Mouse (Mus musculus): ENCODE results near the gene Dtl. TPM values are rescaled to one million over a fixed set of nuclear protein-coding genes. Genes with fewer than 3 reads are reported as not detected.
"Not testable (repeated sequence)": the region's sequence is repeated elsewhere in the genome, so short reads cannot be mapped to it uniquely, and the experiment has no call there.

Dtl gene
- total RNA-seq, 1 experiment from 2014 or later = 81.7 TPM

DNA sequence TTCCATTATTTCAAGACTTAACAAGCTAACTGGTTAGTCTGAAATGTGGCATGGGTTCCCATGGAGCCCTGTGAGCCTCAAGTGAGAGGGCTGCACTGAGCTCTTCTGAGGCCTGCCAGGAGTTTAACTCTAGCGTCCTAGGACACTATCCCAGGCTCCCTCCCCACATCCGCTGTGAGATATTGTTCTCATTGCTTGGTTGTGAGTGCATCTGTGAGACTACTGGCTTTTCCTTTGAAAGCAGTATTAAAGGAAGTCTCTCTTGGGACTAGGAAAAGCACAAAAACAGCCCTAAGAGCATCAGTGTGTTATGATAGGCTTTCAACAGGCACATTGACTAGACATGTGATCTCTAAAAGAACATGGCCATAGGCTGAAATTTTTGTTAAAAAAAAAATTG, 40.4 kb downstream of the Dtl start:
- ATAC-seq (replicated peaks in 1 of 2; ENCODE audit: insufficient read depth in 1 of 2, low FRiP score in 2 of 2, low TSS enrichment in 1 of 2, low read depth in 1 of 2, poor library complexity in 2 of 2, severe bottlenecking in 2 of 2) = no peak

DNA sequence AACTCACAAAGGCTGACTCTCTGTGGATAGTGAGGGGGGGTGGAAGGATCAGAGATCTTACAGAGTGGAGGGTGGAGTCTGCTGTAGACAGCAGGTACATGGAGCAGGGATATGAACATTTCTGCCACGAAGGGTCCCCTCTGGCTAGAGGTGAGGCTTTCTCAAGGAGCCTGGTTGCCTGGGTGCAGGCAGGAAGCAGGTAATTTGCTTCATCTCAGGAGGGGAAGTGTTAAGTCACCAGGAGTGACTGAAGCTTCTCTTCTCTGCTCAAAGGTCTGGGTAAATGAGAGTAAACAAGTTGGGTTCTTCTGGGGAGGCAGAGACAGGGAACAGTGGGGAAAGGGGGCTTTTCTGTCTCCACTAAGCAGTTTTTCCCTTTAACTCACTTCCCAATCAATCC, 44.3 kb downstream of the Dtl start:
- no peak for ATAC-seq (replicated peaks in 1 of 2; ENCODE audit: insufficient read depth in 1 of 2, low FRiP score in 2 of 2, low TSS enrichment in 1 of 2, low read depth in 1 of 2, poor library complexity in 2 of 2, severe bottlenecking in 2 of 2)

GRCm38 (mm10) chr1:191529406-191529805, 45.9 kb downstream of the Dtl start:
- no peak for ATAC-seq (replicated peaks in 1 of 2; ENCODE audit: insufficient read depth in 1 of 2, low FRiP score in 2 of 2, low TSS enrichment in 1 of 2, low read depth in 1 of 2, poor library complexity in 2 of 2, severe bottlenecking in 2 of 2)

DNA sequence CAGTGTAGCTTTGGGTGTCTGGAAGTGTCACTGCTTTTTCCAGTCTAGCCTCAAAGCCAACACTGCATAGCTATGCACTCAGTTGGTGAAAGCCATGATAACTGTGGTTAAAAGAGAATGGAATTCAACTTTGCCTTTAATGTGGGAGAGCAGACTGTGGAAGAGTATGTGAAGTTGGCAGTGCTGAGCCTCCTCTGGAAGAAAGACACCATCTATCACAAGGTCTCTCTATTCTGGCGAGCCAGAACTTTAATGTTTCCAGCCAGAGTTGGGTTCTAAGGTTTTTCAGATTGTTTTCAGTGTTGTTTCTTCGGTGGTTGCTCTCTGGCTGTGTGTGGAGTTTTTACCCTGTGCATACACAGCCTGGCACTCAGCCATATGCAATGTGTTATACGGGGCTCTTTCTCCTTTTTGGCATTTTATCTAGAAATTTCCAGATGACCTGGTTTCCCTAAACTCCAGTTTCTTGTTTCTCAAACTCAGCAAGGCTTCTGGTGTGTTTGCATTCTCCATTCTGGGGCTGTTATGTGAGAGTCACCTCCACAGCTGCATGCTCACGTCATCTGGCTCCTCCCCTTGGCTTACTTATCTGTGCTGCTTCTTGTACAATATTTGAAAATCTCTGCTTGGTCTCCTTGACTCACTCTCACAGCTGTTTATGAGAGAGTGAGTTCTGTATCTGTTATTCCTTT, 47.3 kb downstream of the Dtl start:
- no peak for ATAC-seq (replicated peaks in 1 of 2; ENCODE audit: insufficient read depth in 1 of 2, low FRiP score in 2 of 2, low TSS enrichment in 1 of 2, low read depth in 1 of 2, poor library complexity in 2 of 2, severe bottlenecking in 2 of 2)

DNA sequence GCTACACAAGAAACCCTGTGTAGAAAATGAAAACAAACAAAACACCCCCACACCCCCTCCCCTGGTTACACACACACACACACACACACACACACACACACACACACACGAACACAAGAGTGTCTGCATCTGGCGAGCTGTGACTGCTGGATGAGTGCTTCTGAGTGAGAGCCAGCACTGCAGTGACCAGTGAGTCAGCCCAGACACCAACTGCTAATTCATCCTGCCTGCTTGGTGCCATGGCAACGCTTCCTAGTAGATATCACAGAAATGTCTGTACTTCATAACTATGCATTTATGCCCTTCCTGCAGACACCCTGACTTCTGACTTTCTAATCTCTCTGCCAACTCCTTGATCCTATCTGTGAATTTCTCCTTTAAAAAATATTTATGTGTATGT, 48.3 kb downstream of the Dtl start:
- ATAC-seq (replicated peaks in 1 of 2; ENCODE audit: insufficient read depth in 1 of 2, low FRiP score in 2 of 2, low TSS enrichment in 1 of 2, low read depth in 1 of 2, poor library complexity in 2 of 2, severe bottlenecking in 2 of 2) = peak; percentile 53 to 69

DNA sequence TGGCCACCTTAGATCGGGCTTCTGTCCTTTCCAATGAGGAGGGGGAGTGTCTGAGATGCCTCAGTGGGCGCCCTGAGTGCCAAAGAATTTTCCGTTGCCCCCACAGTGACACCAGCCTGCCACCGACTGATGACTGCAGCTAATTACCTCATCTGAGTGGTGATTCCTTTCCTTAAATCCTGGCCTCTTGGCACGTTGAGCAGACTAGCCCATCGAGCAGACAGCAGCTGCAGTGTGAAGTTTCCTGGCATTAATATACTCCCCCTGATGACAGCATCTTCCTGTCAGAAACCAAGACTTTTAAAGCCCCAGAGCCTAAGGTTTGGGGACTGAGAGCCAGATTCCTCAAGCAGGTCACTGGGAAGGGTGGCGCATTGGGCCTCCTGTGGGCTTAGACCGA, 53.9 kb downstream of the Dtl start:
- no peak for ATAC-seq (replicated peaks in 1 of 2; ENCODE audit: insufficient read depth in 1 of 2, low FRiP score in 2 of 2, low TSS enrichment in 1 of 2, low read depth in 1 of 2, poor library complexity in 2 of 2, severe bottlenecking in 2 of 2)

- no peak for ATAC-seq (replicated peaks in 1 of 2; ENCODE audit: insufficient read depth in 1 of 2, low FRiP score in 2 of 2, low TSS enrichment in 1 of 2, low read depth in 1 of 2, poor library complexity in 2 of 2, severe bottlenecking in 2 of 2)
These were observed 54.7 kb downstream of the Dtl start for GRCm38 (mm10) chr1:191520669-191521068.

DNA sequence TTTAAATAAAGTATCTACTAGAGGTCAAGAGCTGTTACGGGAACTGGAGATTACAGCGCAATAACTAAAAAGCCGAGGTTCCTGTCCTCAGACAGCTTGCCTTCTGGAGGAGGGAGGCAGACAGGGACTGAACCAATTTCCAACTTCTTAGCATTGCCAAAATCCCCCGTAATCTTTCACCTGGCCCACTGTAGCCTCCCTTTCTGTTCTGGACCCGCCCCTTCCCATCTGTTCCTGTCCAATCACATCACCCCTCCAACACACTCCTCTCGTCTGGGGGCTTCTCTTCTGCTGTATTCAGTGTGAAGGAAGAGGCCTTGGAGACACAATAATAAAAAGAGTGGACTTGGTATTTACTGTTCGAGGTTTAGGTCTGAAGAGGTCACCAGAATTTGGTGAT, 55.1 kb downstream of the Dtl start:
- no peak for ATAC-seq (replicated peaks in 1 of 2; ENCODE audit: insufficient read depth in 1 of 2, low FRiP score in 2 of 2, low TSS enrichment in 1 of 2, low read depth in 1 of 2, poor library complexity in 2 of 2, severe bottlenecking in 2 of 2)

DNA sequence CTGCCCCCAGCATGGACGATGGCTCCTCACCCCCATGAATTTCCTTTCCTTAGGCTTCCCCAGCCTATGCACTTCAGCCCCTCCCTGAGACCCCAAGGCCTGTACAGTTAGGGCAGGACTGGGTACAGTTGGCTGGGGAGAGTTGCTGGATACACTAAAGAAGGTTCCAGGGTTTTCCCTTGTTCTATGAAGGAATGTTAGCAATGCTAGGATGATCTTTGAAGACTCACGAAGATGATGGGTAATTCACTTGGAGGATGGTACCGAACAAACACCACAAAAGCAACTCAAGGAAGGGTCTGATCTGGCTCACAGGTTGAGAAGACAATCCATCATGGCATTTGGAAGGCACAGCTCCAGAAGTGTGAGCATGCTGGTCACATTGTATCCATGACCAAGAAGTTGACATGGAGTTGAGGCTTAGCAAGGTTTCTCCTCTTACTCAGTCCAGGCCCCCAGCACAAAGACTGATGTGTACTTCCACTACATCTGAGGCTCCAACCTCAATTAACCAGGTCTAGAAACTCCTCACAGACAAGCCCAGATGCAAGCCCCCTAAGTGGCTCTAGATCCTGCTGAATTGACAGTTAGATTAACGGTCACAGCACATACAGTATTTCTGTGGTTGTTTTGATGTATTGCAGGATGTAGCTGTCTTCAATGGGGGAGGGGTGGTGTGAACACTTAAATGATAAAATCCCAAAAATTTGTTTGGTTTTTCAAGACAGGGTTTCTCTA, 55.8 kb downstream of the Dtl start:
- ATAC-seq (replicated peaks in 1 of 2; ENCODE audit: insufficient read depth in 1 of 2, low FRiP score in 2 of 2, low TSS enrichment in 1 of 2, low read depth in 1 of 2, poor library complexity in 2 of 2, severe bottlenecking in 2 of 2) = peak; percentile 52 to 57

DNA sequence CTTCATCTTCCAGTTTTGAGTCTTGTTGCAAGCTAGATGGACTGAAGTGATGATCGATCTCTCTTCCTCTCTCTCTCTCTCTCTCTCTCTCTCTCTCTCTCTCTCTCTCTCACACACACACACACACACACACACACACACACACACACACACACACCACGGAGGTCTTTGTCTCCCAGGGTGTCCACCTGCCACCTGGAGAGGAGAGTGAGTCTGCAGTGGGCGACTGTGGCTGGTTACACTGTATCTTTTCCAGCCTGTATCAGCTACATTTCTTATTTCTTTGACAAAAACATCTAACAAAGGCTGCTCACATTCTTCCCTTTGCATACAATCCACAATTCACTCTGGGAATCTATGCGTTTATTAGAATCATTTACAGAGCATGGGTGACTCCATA, 56.4 kb downstream of the Dtl start:
- ATAC-seq (replicated peaks in 1 of 2; ENCODE audit: insufficient read depth in 1 of 2, low FRiP score in 2 of 2, low TSS enrichment in 1 of 2, low read depth in 1 of 2, poor library complexity in 2 of 2, severe bottlenecking in 2 of 2) = no peak

DNA sequence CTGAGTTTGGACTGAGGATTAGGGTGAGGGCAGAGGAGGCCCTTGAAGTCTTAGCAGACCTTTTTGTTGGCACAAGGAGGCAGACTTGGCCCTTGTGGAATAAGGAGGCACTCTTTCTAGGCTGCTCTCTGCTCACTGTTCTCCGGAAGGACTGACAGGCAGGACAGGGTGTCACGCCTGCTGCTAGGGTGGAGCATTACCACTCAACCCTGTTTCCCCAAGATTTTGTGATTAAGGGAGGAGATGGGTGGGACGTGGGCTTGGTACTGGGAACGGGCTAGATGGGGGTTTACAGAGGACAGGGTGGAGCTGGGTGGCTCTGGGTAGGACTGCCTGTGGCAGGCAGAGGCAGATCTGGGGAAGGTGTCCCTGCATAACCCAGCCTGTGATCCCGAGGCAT, 57.4 kb downstream of the Dtl start:
- ATAC-seq (replicated peaks in 1 of 2; ENCODE audit: insufficient read depth in 1 of 2, low FRiP score in 2 of 2, low TSS enrichment in 1 of 2, low read depth in 1 of 2, poor library complexity in 2 of 2, severe bottlenecking in 2 of 2) = peak in 1 of 2 experiments; percentile 35; a peak in 1 of 4 replicates

DNA sequence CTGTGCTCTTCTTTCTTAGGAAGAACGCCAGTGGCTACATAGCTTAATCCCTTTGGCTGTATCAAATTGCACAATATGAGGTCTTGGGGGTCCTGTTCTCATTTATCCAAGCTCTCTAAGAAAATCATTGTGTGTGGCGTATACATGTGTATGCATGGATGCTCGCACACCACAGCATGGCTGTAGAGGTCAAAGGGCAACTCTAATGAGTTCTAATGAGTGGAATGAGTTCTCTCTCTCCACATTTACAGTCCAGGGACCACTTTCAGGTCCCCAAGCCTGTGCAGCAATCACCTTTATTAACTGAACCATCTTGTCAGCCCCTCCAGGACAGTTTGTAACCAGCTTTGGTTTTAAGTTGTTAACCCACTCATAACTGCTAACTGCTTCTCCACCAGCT, 58.3 kb downstream of the Dtl start:
- ATAC-seq (replicated peaks in 1 of 2; ENCODE audit: insufficient read depth in 1 of 2, low FRiP score in 2 of 2, low TSS enrichment in 1 of 2, low read depth in 1 of 2, poor library complexity in 2 of 2, severe bottlenecking in 2 of 2) = no peak

- not testable (repeated sequence) for ATAC-seq (replicated peaks in 1 of 2; ENCODE audit: insufficient read depth in 1 of 2, low FRiP score in 2 of 2, low TSS enrichment in 1 of 2, low read depth in 1 of 2, poor library complexity in 2 of 2, severe bottlenecking in 2 of 2)
These were observed 59.0 kb downstream of the Dtl start for GRCm38 (mm10) chr1:191516351-191516750.

GRCm38 (mm10) chr1:191513195-191513594, 62.1 kb downstream of the Dtl start:
- ATAC-seq (replicated peaks in 1 of 2; ENCODE audit: insufficient read depth in 1 of 2, low FRiP score in 2 of 2, low TSS enrichment in 1 of 2, low read depth in 1 of 2, poor library complexity in 2 of 2, severe bottlenecking in 2 of 2) = no peak

DNA sequence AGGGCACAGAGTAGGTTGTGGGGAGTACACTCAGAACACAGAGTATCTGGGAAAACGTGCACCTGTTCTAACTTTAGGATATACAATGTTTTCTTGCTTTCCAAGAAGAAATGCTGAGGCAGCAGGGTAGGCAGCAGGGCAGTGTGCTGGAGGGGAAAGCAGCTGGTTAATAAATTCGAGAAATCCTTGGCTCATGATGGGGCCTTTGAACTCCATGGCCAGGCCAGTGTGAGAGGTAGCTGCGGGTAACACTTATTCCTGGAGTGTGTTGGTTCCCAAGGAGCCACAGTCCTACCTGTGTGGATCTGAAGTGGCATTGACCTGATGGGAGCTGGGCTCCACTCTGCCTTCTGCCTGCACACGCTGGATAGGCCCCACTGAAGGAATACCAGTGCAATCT, 63.0 kb downstream of the Dtl start:
- ATAC-seq (replicated peaks in 1 of 2; ENCODE audit: insufficient read depth in 1 of 2, low FRiP score in 2 of 2, low TSS enrichment in 1 of 2, low read depth in 1 of 2, poor library complexity in 2 of 2, severe bottlenecking in 2 of 2) = no peak

DNA sequence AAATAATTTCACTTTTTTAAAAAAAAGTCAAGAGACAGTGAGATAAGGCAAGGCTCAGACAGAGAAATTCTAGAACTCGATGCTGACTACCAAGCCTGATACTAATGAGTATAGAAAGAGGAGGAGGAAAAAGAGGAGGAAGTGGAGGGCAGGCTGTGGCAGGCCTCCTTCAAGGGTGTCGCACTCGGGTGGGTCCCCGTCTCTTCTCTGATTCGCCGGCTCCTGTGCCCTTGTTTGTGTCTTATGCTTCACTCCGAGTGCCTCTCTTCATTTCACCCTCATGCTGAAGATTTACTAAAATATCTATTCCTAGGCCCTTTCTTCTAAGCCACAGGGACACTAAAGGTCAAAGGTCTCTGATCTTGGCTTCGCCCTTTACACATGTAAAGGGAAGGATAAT, 63.8 kb downstream of the Dtl start:
- no peak for ATAC-seq (replicated peaks in 1 of 2; ENCODE audit: insufficient read depth in 1 of 2, low FRiP score in 2 of 2, low TSS enrichment in 1 of 2, low read depth in 1 of 2, poor library complexity in 2 of 2, severe bottlenecking in 2 of 2)

DNA sequence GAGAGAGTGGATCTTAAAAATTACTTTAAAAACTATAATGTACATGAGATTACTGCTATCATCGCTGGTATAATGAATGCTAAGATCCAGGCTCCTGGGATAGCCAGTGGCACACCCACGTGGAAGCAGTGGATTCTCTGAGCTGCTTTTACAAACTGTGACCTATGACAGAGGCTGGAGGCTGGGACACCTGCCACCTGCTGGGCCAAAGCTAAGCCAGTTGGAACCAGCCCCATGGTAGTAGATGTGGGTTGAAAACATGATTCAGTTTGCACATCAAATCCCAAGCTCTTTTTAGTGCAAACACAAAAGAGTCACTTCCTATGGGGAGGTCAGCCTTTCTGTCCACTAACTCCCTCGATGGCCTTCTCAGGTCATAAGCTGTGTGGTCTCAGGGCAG, 65.5 kb downstream of the Dtl start:
- no peak for ATAC-seq (replicated peaks in 1 of 2; ENCODE audit: insufficient read depth in 1 of 2, low FRiP score in 2 of 2, low TSS enrichment in 1 of 2, low read depth in 1 of 2, poor library complexity in 2 of 2, severe bottlenecking in 2 of 2)

DNA sequence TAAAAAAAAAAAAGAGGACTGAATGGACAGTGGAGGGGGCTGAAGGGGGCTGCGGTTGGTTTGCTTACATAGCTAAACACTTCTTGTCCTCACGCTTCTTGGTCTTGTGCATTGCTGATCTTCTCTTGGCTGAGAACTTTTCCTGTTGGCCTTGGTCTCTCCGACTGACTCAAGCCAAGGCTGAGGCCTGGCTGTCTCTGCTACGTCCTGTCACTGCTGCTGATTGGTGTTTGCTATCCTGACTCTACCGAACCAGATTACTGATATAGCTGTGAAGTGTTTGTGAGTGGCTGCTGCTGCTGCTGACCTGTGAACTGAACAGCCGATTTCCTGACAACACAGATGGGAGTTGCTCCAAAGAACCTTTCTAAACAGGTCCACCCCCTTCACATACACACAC, 66.2 kb downstream of the Dtl start:
- ATAC-seq (replicated peaks in 1 of 2; ENCODE audit: insufficient read depth in 1 of 2, low FRiP score in 2 of 2, low TSS enrichment in 1 of 2, low read depth in 1 of 2, poor library complexity in 2 of 2, severe bottlenecking in 2 of 2) = no peak

- no peak for ATAC-seq (replicated peaks in 1 of 2; ENCODE audit: insufficient read depth in 1 of 2, low FRiP score in 2 of 2, low TSS enrichment in 1 of 2, low read depth in 1 of 2, poor library complexity in 2 of 2, severe bottlenecking in 2 of 2)
These were observed 68.6 kb downstream of the Dtl start for GRCm38 (mm10) chr1:191506791-191507190.
